Mouse (Mus musculus) olfactory bulb, adult 2 months (tissue): ENCODE data around the gene Ubac2. TPM values are rescaled to one million over a fixed set of nuclear protein-coding genes. Genes with fewer than 3 reads are reported as not detected.

Experiments used
- H3K27ac ChIP-seq: fragments of 200-500 bp; 2 replicates; pipeline ENCODE4 v1.5.1; 2012; ENCODE audit warnings: low read depth, low read length; ENCODE audit not compliant: insufficient read depth
- H3K4me1 ChIP-seq: fragments of 200-500 bp; 2 replicates; pipeline ENCODE4 v1.6.1; 2012; ENCODE audit warnings: low read length; ENCODE audit not compliant: control insufficient read depth, insufficient read depth
- H3K4me3 ChIP-seq: fragments of 200-500 bp; 2 replicates; pipeline ENCODE4 v1.5.1; 2012; ENCODE audit warnings: mild to moderate bottlenecking, low read depth, low read length, moderate library complexity; ENCODE audit not compliant: insufficient read depth
- CTCF ChIP-seq: fragments of 200-500 bp; IDR thresholded peaks from 2 replicates; pipeline ENCODE4 v1.5.1; 2012; ENCODE audit warnings: low read depth, mild to moderate bottlenecking, low read length, moderate library complexity; ENCODE audit not compliant: insufficient read depth
- POLR2A ChIP-seq: fragments of 200-500 bp; IDR thresholded peaks from 2 replicates; pipeline ENCODE4 v1.6.1; 2012; ENCODE audit warnings: mild to moderate bottlenecking, low read depth, low read length, moderate library complexity; ENCODE audit not compliant: insufficient read depth
- WGBS: fragments of 180-500 bp; shearing (Covaris S2); methylation state at CpG from one replicate; pipeline ENCODE4 v1.1.7; 2018; 5-methylcytosine and 5-hydroxymethylcytosine counted together
- polyA plus RNA-seq: library from polyadenylated mRNA; stranded (reverse); fragments of >200 nt; gene quantifications from 2 replicates; pipeline ENCODE4 v1.2.4, GENCODE M21; 2012; ENCODE audit warnings: low replicate concordance; ENCODE audit not compliant: missing spikeins, insufficient read depth, insufficient read length

Gene Ubac2
- polyA plus RNA-seq, 1 experiment: not detected

DNA sequence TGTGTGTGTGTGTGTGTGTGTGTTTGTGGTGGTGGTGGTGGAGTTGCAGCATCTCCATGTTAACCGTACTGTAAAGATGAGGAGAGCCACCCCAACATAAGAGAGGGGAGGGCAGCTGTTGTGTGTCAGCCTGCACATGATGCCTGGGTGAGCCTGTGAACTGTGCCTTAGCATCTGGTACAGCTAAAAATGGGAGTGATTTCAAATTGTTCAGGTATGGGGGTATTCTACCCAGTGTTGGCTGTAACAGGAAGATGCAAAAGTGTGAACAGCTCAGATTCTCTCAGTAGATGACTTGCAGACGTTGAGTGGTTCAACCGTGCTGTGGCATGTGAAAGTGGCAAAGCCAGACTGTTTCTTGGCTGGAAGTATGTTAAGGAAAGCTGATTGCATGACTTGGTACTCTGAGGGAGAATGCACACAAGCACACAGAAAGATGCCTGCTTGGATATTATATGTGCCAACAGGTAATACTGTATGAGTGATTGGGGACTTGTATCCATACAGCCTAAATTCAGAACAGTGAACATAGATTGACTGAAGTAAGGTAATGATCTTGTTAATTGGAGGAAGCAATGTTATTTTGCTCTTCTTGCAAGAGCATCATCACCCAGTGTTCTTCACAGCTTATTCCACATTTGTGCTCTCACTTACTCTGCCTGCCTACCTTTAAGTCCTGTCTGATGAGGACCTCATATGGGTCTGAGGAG is 79.8 kb downstream of the Ubac2 start:
- Histone ChIP-seq H3K4me3 (no peak overlapping the region), H3K27ac (no peak overlapping the region), H3K4me1 (peaks cover 24% of the 10 kb centered on the region)
- no peak for TF ChIP-seq CTCF
- TF ChIP-seq POLR2A: no peak
- 92% methylated on average over 3 of the region's 3 CpGs for WGBS

DNA sequence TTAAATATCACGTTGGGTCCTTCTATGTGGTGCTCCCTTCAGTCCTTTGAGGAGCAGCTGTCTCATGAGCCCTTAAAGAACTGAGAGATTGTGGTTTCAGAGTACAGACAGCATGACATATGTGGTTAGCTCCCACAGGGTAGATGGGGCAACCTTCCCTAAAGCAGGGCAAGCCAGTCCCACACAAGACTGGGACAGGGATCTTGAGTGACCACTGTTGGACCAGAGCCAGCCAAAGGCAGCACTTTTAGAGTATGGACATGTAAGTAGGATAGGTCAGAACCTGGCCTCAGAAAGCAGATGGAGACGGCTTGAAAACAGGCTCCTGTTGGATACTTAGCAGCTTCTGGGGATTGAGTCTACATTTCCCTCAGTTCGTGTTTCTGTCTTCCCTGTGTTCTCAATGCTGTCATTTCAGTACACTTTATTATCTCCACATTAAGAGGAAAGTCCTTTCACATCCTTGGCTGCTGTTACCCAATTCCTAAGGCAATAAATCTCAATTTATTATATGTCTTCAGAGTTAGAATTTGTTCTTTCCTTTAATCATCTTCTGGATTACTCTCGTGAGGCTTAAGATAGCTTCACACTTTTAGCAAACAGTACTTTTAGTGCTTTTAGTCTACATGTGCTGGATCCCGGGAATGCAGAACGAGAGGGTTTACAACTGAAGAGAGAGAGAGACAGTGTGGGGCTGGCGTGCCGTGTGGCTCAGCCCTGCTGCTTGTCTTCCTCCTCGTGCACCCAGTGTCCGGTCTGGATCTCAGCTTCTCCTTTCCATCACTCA is 80.5 kb downstream of the Ubac2 start:
- Histone ChIP-seq H3K4me3 (no peak overlapping the region), H3K4me1 (peaks cover 25% of the 10 kb centered on the region), H3K27ac (no peak overlapping the region)
- WGBS: 70% methylated on average over 10 of the region's 10 CpGs
- no peak for TF ChIP-seq CTCF
- TF ChIP-seq POLR2A: no peak

- H3K4me1 ChIP-seq: peaks cover 26% of the 10 kb centered on the region
- H3K4me3 ChIP-seq: no peak overlapping the region
- no peak for TF ChIP-seq CTCF
- no peak for TF ChIP-seq POLR2A
- 92% methylated on average over 3 of the region's 3 CpGs for WGBS
- H3K27ac ChIP-seq: no peak overlapping the region
Measured at GRCm38 (mm10) chr14:121959538-121959980, 81.1 kb downstream of the Ubac2 start.

- 90% methylated on average over 4 of the region's 4 CpGs for WGBS
- Histone ChIP-seq H3K27ac (no peak overlapping the region), H3K4me3 (no peak overlapping the region), H3K4me1 (peaks cover 26% of the 10 kb centered on the region)
- TF ChIP-seq POLR2A: no peak
- TF ChIP-seq CTCF: no peak
Measured at GRCm38 (mm10) chr14:121960031-121960430, 81.6 kb downstream of the Ubac2 start.

DNA sequence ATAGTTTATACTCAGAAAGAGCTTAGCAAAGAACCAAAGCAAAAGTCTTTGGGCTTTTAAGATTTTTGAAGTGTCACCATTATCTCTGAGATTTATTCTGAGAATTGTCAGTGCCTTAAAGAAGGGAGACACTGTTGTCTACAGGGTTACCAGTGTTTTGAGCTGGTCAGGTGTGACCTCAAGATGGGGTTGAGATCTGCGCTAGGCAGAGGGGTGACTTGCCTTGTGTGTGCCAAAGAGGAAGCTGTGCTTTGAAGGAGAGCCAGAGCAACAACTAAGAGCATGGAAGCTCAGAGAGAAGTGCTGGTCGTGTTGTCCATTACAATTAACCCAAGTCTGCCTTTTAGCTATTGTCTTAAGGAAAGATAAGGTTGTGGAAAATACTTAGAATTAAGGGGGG is 82.1 kb downstream of the Ubac2 start:
- Histone ChIP-seq H3K27ac (no peak overlapping the region), H3K4me1 (peaks cover 26% of the 10 kb centered on the region), H3K4me3 (no peak overlapping the region)
- 81% methylated on average over 2 of the region's 2 CpGs for WGBS
- TF ChIP-seq POLR2A: no peak
- TF ChIP-seq CTCF: no peak

- H3K4me3 ChIP-seq: no peak overlapping the region
- peaks cover 26% of the 10 kb centered on the region for H3K4me1 ChIP-seq
- H3K27ac ChIP-seq: peak overlapping the region; percentile 59; the same call in 1 of the 2 replicates
- TF ChIP-seq POLR2A (no peak), CTCF (no peak)
- 57% methylated on average over 6 of the region's 6 CpGs for WGBS
Measured at GRCm38 (mm10) chr14:121960997-121961396, 82.6 kb downstream of the Ubac2 start.

- Histone ChIP-seq H3K27ac (peak overlapping the region; percentile 86), H3K4me3 (no peak overlapping the region), H3K4me1 (peaks cover 26% of the 10 kb centered on the region)
- 38% methylated on average over 12 of the region's 12 CpGs for WGBS
- TF ChIP-seq POLR2A: no peak
- no peak for TF ChIP-seq CTCF
Measured at GRCm38 (mm10) chr14:121961496-121962127, 83.2 kb downstream of the Ubac2 start.

- Histone ChIP-seq H3K4me1 (peaks cover 26% of the 10 kb centered on the region), H3K27ac (peak overlapping the region; percentile 86), H3K4me3 (no peak overlapping the region)
- WGBS: 67% methylated on average over 14 of the region's 14 CpGs
- no peak for TF ChIP-seq POLR2A
- TF ChIP-seq CTCF: no peak
Measured at GRCm38 (mm10) chr14:121962128-121962890, 83.9 kb downstream of the Ubac2 start.
